Mouse (Mus musculus): ENCODE data around the gene Eef1akmt4.

GRCm38 (mm10) chr16:20590680-20591038 is 20.7 kb upstream of the Eef1akmt4 start:
- TF ChIP-seq ZC3H11A (IDR thresholded peaks at IDR 0.05; ENCODE audit: low read depth, low read length) (no peak), MAFK (IDR thresholded peaks at IDR 0.05; ENCODE audit: borderline replicate concordance, low read depth, low read length) (no peak), MYC (IDR thresholded peaks at IDR 0.05; ENCODE audit: low read depth, low read length) (no peak), EP300 (IDR thresholded peaks at IDR 0.05; ENCODE audit: low read depth in 1 of 2, low read length in 2 of 2) (no peak), CTCF (IDR thresholded peaks at IDR 0.05 in 2 of 3, conservative IDR thresholded peaks at IDR 0.05 in 1 of 3; ENCODE audit: control insufficient read depth in 1 of 3, insufficient read depth in 1 of 3, low read depth in 2 of 3, low read length in 3 of 3, poor library complexity in 1 of 3, severe bottlenecking in 1 of 3) (no peak)

All from MEL (cell line).